23 mouse cellular contexts compared by ENCODE assay signal in genomic region chr11:32219287-32219686, GRCm38 (mm10). TPM values are rescaled to one million over a fixed set of nuclear protein-coding genes. Genes with fewer than 3 reads are reported as not detected.
A peak's percentile ranks its signal among the peaks of the same experiment; 100 is the strongest.
DNase-seq lines count a peak whose midpoint lies in the region; ATAC-seq and TF ChIP-seq lines count a peak whose summit lies in the region.
"Had no signal": no experiment of that assay in that cellular context is flagged by ENCODE, and none has a peak within 500 bp of the region (broad histone marks: within the 10 kb centered on the region; RNA-seq: fewer than 3 reads in every experiment).

No protein-coding gene starts in this region.

- H3K27ac ChIP-seq in embryonic facial prominence, embryonic 12.5 days, result no peak overlapping the region
- no peak overlapping the region for H3K27ac ChIP-seq in embryonic facial prominence, embryonic 10.5 days (replicated peaks)
- H3K27ac ChIP-seq in hindbrain, embryonic 14.5 days, result no peak overlapping the region
- no peak overlapping the region for H3K27ac ChIP-seq in hindbrain, embryonic 10.5 days
- 0 out of 2 replicates have a peak overlapping the region, but pooled peaks have one; percentile 2 for H3K27ac ChIP-seq in limb, embryonic 13.5 days
- H3K27ac ChIP-seq in limb, embryonic 10.5 days, result no peak overlapping the region
- H3K27ac ChIP-seq: left cerebral cortex, adult 2 months; liver, embryonic 15.5 days; lung, embryonic 15.5 days had no signal

- H3K4me1 ChIP-seq in embryonic facial prominence, embryonic 12.5 days, result peaks cover 47% of the 10 kb centered on the region
- peaks cover 63% of the 10 kb centered on the region for H3K4me1 ChIP-seq in embryonic facial prominence, embryonic 10.5 days
- H3K4me1 ChIP-seq in hindbrain, embryonic 14.5 days (replicated peaks; ENCODE audit: control insufficient read depth, insufficient read depth, low read length), result peaks cover 16% of the 10 kb centered on the region
- H3K4me1 ChIP-seq in hindbrain, embryonic 10.5 days (replicated peaks), result peaks cover 59% of the 10 kb centered on the region
- H3K4me1 ChIP-seq in limb, embryonic 13.5 days, result peaks cover 62% of the 10 kb centered on the region
- H3K4me1 ChIP-seq in limb, embryonic 10.5 days, result peaks cover 48% of the 10 kb centered on the region
- peaks cover 90% of the 10 kb centered on the region for H3K4me1 ChIP-seq in E14TG2a.4 (replicated peaks; ENCODE audit: low read depth, low read length)

- peaks cover 4% of the 10 kb centered on the region; the same call in 1 of the 2 replicates for H3K27me3 ChIP-seq in embryonic facial prominence, embryonic 12.5 days
- H3K27me3 ChIP-seq in embryonic facial prominence, embryonic 10.5 days (replicated peaks; ENCODE audit: low read depth, poor library complexity, severe bottlenecking), result peaks cover 17% of the 10 kb centered on the region; the same call in 1 of the 2 replicates
- H3K27me3 ChIP-seq in hindbrain, embryonic 14.5 days (ENCODE audit: control insufficient read depth, insufficient read depth, low read length), result peaks cover 26% of the 10 kb centered on the region
- peaks cover 21% of the 10 kb centered on the region for H3K27me3 ChIP-seq in hindbrain, embryonic 10.5 days (ENCODE audit: insufficient read depth, poor library complexity, severe bottlenecking)
- H3K27me3 ChIP-seq in limb, embryonic 13.5 days, result no peaks in the 10 kb centered on the region
- peaks cover 13% of the 10 kb centered on the region; the same call in 1 of the 2 replicates for H3K27me3 ChIP-seq in limb, embryonic 10.5 days (ENCODE audit: low read depth, poor library complexity, severe bottlenecking)
- H3K27me3 ChIP-seq in E14TG2a.4 (ENCODE audit: insufficient read depth, low read length), result peaks cover 24% of the 10 kb centered on the region
- H3K27me3 ChIP-seq: lung, embryonic 15.5 days had no signal

- DNase-seq in embryonic facial prominence, embryonic 10.5 days (ENCODE audit: low spot score), result no peak
- DNase-seq in hindbrain, embryonic 14.5 days (ENCODE audit: low spot score), result no peak
- DNase-seq in hindbrain, embryonic 10.5 days (ENCODE audit: low spot score), result no peak
- no peak for DNase-seq in limb, embryonic 10.5 days (ENCODE audit: low spot score)
- DNase-seq in spleen, adult 12 weeks (ENCODE audit: low spot score), result no peak
- DNase-seq: adrenal gland, postnatal 25 days; gastrocnemius, postnatal 10 days; kidney, adult 8-10 months; kidney, postnatal 10 days; liver; lung, postnatal 36 days; right cerebral cortex, postnatal 25 days; thymus, postnatal 36 days had no signal

- H3K4me2 ChIP-seq in embryonic facial prominence, embryonic 12.5 days (replicated peaks), result peak overlapping the region; percentile 86; the same call in 1 of the 2 replicates
- 0 out of 2 replicates have a peak overlapping the region, but pooled peaks have one; percentile 7 for H3K4me2 ChIP-seq in hindbrain, embryonic 14.5 days (replicated peaks)
- peak overlapping the region; percentile 92; the same call in 1 of the 2 replicates for H3K4me2 ChIP-seq in limb, embryonic 13.5 days (replicated peaks)
- H3K4me2 ChIP-seq: forebrain, embryonic 13.5 days; liver, embryonic 15.5 days had no signal

- no peak overlapping the region for H3K4me3 ChIP-seq in embryonic facial prominence, embryonic 12.5 days
- no peak overlapping the region for H3K4me3 ChIP-seq in embryonic facial prominence, embryonic 10.5 days
- no peak overlapping the region for H3K4me3 ChIP-seq in hindbrain, embryonic 14.5 days (replicated peaks; ENCODE audit: low read length)
- H3K4me3 ChIP-seq in hindbrain, embryonic 10.5 days, result no peak overlapping the region
- no peak overlapping the region for H3K4me3 ChIP-seq in limb, embryonic 13.5 days
- H3K4me3 ChIP-seq in limb, embryonic 10.5 days, result no peak overlapping the region
- peak overlapping the region; percentile 56; the same call in 1 of the 2 replicates for H3K4me3 ChIP-seq in E14TG2a.4 (replicated peaks; ENCODE audit: low read length)
- H3K4me3 ChIP-seq: forebrain, embryonic 13.5 days; left cerebral cortex, adult 2 months; liver, embryonic 15.5 days; lung, embryonic 15.5 days had no signal

- 89% methylated on average over 10 of the region's 10 CpGs for WGBS in embryonic facial prominence, embryonic 12.5 days
- 90% methylated on average over 10 of the region's 10 CpGs for WGBS in embryonic facial prominence, embryonic 10.5 days
- 93% methylated on average over 10 of the region's 10 CpGs for WGBS in hindbrain, embryonic 14.5 days
- 92% methylated on average over 10 of the region's 10 CpGs for WGBS in hindbrain, embryonic 10.5 days
- 91% methylated on average over 10 of the region's 10 CpGs for WGBS in limb, embryonic 13.5 days
- 91% methylated on average over 10 of the region's 10 CpGs for WGBS in limb, embryonic 10.5 days

- ATAC-seq in embryonic facial prominence, embryonic 12.5 days (ENCODE audit: insufficient number of reproducible peaks, insufficient read depth, low FRiP score, low TSS enrichment), result no peak
- ATAC-seq in hindbrain, embryonic 14.5 days (ENCODE audit: low FRiP score), result no peak
- ATAC-seq in limb, embryonic 13.5 days (ENCODE audit: low FRiP score, low read depth), result no peak
- ATAC-seq: forebrain, embryonic 13.5 days had no signal

- H3K9ac ChIP-seq in embryonic facial prominence, embryonic 12.5 days, result 0 out of 2 replicates have a peak overlapping the region, but pooled peaks have one; percentile 2
- H3K9ac ChIP-seq in hindbrain, embryonic 14.5 days, result no peak overlapping the region
- no peak overlapping the region for H3K9ac ChIP-seq in limb, embryonic 13.5 days
- H3K9ac ChIP-seq: forebrain, embryonic 13.5 days; lung, embryonic 15.5 days had no signal

- TF ChIP-seq CTCF in E14TG2a.4 (conservative IDR thresholded peaks at IDR 0.05; ENCODE audit: low read length), result no peak

- H3K36me3 ChIP-seq in embryonic facial prominence, embryonic 12.5 days, result peaks cover 10% of the 10 kb centered on the region; the same call in 1 of the 2 replicates
- peaks cover 24% of the 10 kb centered on the region for H3K36me3 ChIP-seq in embryonic facial prominence, embryonic 10.5 days (replicated peaks)
- H3K36me3 ChIP-seq in hindbrain, embryonic 14.5 days (replicated peaks; ENCODE audit: control insufficient read depth, insufficient read depth), result no peaks in the 10 kb centered on the region
- peaks cover 19% of the 10 kb centered on the region for H3K36me3 ChIP-seq in hindbrain, embryonic 10.5 days
- peaks cover 23% of the 10 kb centered on the region for H3K36me3 ChIP-seq in limb, embryonic 13.5 days
- peaks cover 17% of the 10 kb centered on the region for H3K36me3 ChIP-seq in limb, embryonic 10.5 days
- peaks cover 20% of the 10 kb centered on the region for H3K36me3 ChIP-seq in E14TG2a.4 (ENCODE audit: insufficient read depth, low read length)
- H3K36me3 ChIP-seq: liver, embryonic 15.5 days had no signal

- no peaks in the 10 kb centered on the region for H3K9me3 ChIP-seq in embryonic facial prominence, embryonic 12.5 days
- H3K9me3 ChIP-seq in embryonic facial prominence, embryonic 10.5 days, result no peaks in the 10 kb centered on the region
- H3K9me3 ChIP-seq in hindbrain, embryonic 14.5 days (ENCODE audit: control insufficient read depth, low read length), result no peaks in the 10 kb centered on the region
- H3K9me3 ChIP-seq in hindbrain, embryonic 10.5 days, result no peaks in the 10 kb centered on the region
- no peaks in the 10 kb centered on the region for H3K9me3 ChIP-seq in limb, embryonic 13.5 days
- H3K9me3 ChIP-seq in limb, embryonic 10.5 days (replicated peaks), result no peaks in the 10 kb centered on the region
- H3K9me3 ChIP-seq in E14TG2a.4 (ENCODE audit: low read length), result no peaks in the 10 kb centered on the region
- H3K9me3 ChIP-seq: forebrain, embryonic 13.5 days; liver, embryonic 15.5 days; lung, embryonic 15.5 days had no signal

RNA-seq across cellular contexts. Expression of gene Rhbdf1, which starts 2.8 kb away (rescaled TPM):
- 46.5 and 49.8 TPM in 2 replicates for polyA plus RNA-seq in embryonic facial prominence, embryonic 12.5 days (2016; fragmentation: Nextera tagmentation; extraction: Ambion mirVana)
- 32.2 and 33.1 TPM in 2 replicates for polyA plus RNA-seq in embryonic facial prominence, embryonic 10.5 days (2016; fragmentation: Nextera tagmentation; extraction: Ambion mirVana)
- polyA plus RNA-seq in hindbrain, embryonic 14.5 days (2014; fragmentation: Nextera tagmentation; extraction: Ambion mirVana), result 18.9 and 20.0 TPM in 2 replicates
- polyA plus RNA-seq in hindbrain, embryonic 10.5 days (2016; fragmentation: Nextera tagmentation; extraction: Ambion mirVana), result 31.3 and 32.9 TPM in 2 replicates
- 59.3 and 63.4 TPM in 2 replicates for polyA plus RNA-seq in limb, embryonic 13.5 days (2015; fragmentation: Nextera tagmentation; extraction: Ambion mirVana)
- polyA plus RNA-seq in limb, embryonic 10.5 days (2016; fragmentation: Nextera tagmentation; extraction: Ambion mirVana), result 28.1 and 31.1 TPM in 2 replicates

RNA-seq across cellular contexts. Expression of gene Mpg, which starts 7.0 kb away (rescaled TPM):
- 36.0 and 36.5 TPM in 2 replicates for polyA plus RNA-seq in embryonic facial prominence, embryonic 12.5 days (2016; fragmentation: Nextera tagmentation; extraction: Ambion mirVana)
- 31.3 and 33.2 TPM in 2 replicates for polyA plus RNA-seq in embryonic facial prominence, embryonic 10.5 days (2016; fragmentation: Nextera tagmentation; extraction: Ambion mirVana)
- polyA plus RNA-seq in hindbrain, embryonic 14.5 days (2014; fragmentation: Nextera tagmentation; extraction: Ambion mirVana), result 29.7 and 37.5 TPM in 2 replicates
- polyA plus RNA-seq in hindbrain, embryonic 10.5 days (2016; fragmentation: Nextera tagmentation; extraction: Ambion mirVana), result 34.2 and 36.3 TPM in 2 replicates
- 42.7 and 43.5 TPM in 2 replicates for polyA plus RNA-seq in limb, embryonic 13.5 days (2015; fragmentation: Nextera tagmentation; extraction: Ambion mirVana)
- 36.2 and 45.2 TPM in 2 replicates for polyA plus RNA-seq in limb, embryonic 10.5 days (2016; fragmentation: Nextera tagmentation; extraction: Ambion mirVana)

RNA-seq across cellular contexts. Expression of gene Snrnp25, which starts 14.1 kb away (rescaled TPM):
- 69.3 and 71.1 TPM in 2 replicates for polyA plus RNA-seq in embryonic facial prominence, embryonic 12.5 days (2016; fragmentation: Nextera tagmentation; extraction: Ambion mirVana)
- 102 and 106 TPM in 2 replicates for polyA plus RNA-seq in embryonic facial prominence, embryonic 10.5 days (2016; fragmentation: Nextera tagmentation; extraction: Ambion mirVana)
- 48.6 and 49.9 TPM in 2 replicates for polyA plus RNA-seq in hindbrain, embryonic 14.5 days (2014; fragmentation: Nextera tagmentation; extraction: Ambion mirVana)
- 97.6 and 103 TPM in 2 replicates for polyA plus RNA-seq in hindbrain, embryonic 10.5 days (2016; fragmentation: Nextera tagmentation; extraction: Ambion mirVana)
- polyA plus RNA-seq in limb, embryonic 13.5 days (2015; fragmentation: Nextera tagmentation; extraction: Ambion mirVana), result 58.7 and 66.4 TPM in 2 replicates
- polyA plus RNA-seq in limb, embryonic 10.5 days (2016; fragmentation: Nextera tagmentation; extraction: Ambion mirVana), result 115 and 121 TPM in 2 replicates

RNA-seq across cellular contexts. Expression of gene Il9r, which starts 19.2 kb away (rescaled TPM):
- not detected in 2 replicates for polyA plus RNA-seq in embryonic facial prominence, embryonic 12.5 days (2016; fragmentation: Nextera tagmentation; extraction: Ambion mirVana)
- polyA plus RNA-seq in embryonic facial prominence, embryonic 10.5 days (2016; fragmentation: Nextera tagmentation; extraction: Ambion mirVana), result 0.05 TPM in 1 of 2 replicates, not detected in the other
- polyA plus RNA-seq in hindbrain, embryonic 14.5 days (2014; fragmentation: Nextera tagmentation; extraction: Ambion mirVana), result not detected in 2 replicates
- polyA plus RNA-seq in hindbrain, embryonic 10.5 days (2016; fragmentation: Nextera tagmentation; extraction: Ambion mirVana), result not detected in 2 replicates
- 0.14 and 0.50 TPM in 2 replicates for polyA plus RNA-seq in limb, embryonic 13.5 days (2015; fragmentation: Nextera tagmentation; extraction: Ambion mirVana)
- polyA plus RNA-seq in limb, embryonic 10.5 days (2016; fragmentation: Nextera tagmentation; extraction: Ambion mirVana), result not detected in 2 replicates
- polyA plus RNA-seq: embryonic facial prominence, embryonic 11.5 days; forebrain, embryonic 13.5 days; frontal cortex, adult 2 months; midbrain, postnatal 0 days had no signal

RNA-seq across cellular contexts. Expression of gene Nprl3, which starts 48.2 kb away (rescaled TPM):
- 47.9 and 48.2 TPM in 2 replicates for polyA plus RNA-seq in embryonic facial prominence, embryonic 12.5 days (2016; fragmentation: Nextera tagmentation; extraction: Ambion mirVana)
- polyA plus RNA-seq in embryonic facial prominence, embryonic 10.5 days (2016; fragmentation: Nextera tagmentation; extraction: Ambion mirVana), result 45.9 and 47.8 TPM in 2 replicates
- 23.7 and 35.3 TPM in 2 replicates for polyA plus RNA-seq in hindbrain, embryonic 14.5 days (2014; fragmentation: Nextera tagmentation; extraction: Ambion mirVana)
- 41.1 and 45.6 TPM in 2 replicates for polyA plus RNA-seq in hindbrain, embryonic 10.5 days (2016; fragmentation: Nextera tagmentation; extraction: Ambion mirVana)
- polyA plus RNA-seq in limb, embryonic 13.5 days (2015; fragmentation: Nextera tagmentation; extraction: Ambion mirVana), result 46.0 and 47.0 TPM in 2 replicates
- 43.7 and 51.8 TPM in 2 replicates for polyA plus RNA-seq in limb, embryonic 10.5 days (2016; fragmentation: Nextera tagmentation; extraction: Ambion mirVana)

Comparison
In these comparisons a context has a peak if more than half of its experiments do, and no peak if none do; other contexts are left out.
1. H3K4me2 ChIP-seq: peak in every context shown above with its lines; median percentile 92 in limb, embryonic 13.5 days; 86 in embryonic facial prominence, embryonic 12.5 days; 7 in hindbrain, embryonic 14.5 days.